Mouse (Mus musculus) cerebellum, adult 9-10 months (tissue): ENCODE measurements around the gene Khdc4.
A peak's percentile ranks its signal among the peaks of the same experiment; 100 is the strongest.

Source experiments
- DNase-seq: peaks from one replicate; pipeline ENCODE4 v3.0.0; 2022

Khdc4 gene

GRCm38 (mm10) chr3:88684980-88685941, at the start of gene Khdc4:
Gene Khdc4 (plus strand): TSS chr3:88685803.
- DNase-seq: peak; percentile 98

- DNase-seq: no peak
Observed at GRCm38 (mm10) chr3:88636555-88636986, 49.0 kb upstream of the Khdc4 start.

- no peak for DNase-seq
Observed at GRCm38 (mm10) chr3:88637134-88637533, 48.5 kb upstream of the Khdc4 start.

GRCm38 (mm10) chr3:88639239-88639638, 46.4 kb upstream of the Khdc4 start:
- no peak for DNase-seq

GRCm38 (mm10) chr3:88640676-88641075, 44.9 kb upstream of the Khdc4 start:
- DNase-seq: peak; percentile 85

- no peak for DNase-seq
Observed at GRCm38 (mm10) chr3:88643078-88643477, 42.5 kb upstream of the Khdc4 start.

- DNase-seq: no peak
Observed at GRCm38 (mm10) chr3:88645937-88646336, 39.7 kb upstream of the Khdc4 start.

- DNase-seq: no peak
Observed at GRCm38 (mm10) chr3:88646426-88646995, 39.1 kb upstream of the Khdc4 start.

GRCm38 (mm10) chr3:88647076-88647475, 38.5 kb upstream of the Khdc4 start:
- DNase-seq: no peak

GRCm38 (mm10) chr3:88647779-88648413, 37.7 kb upstream of the Khdc4 start:
- no peak for DNase-seq

GRCm38 (mm10) chr3:88648452-88649168, 37.0 kb upstream of the Khdc4 start:
- no peak for DNase-seq

- DNase-seq: no peak
Observed at GRCm38 (mm10) chr3:88649186-88649585, 36.4 kb upstream of the Khdc4 start.

- DNase-seq: no peak
Observed at GRCm38 (mm10) chr3:88649967-88650366, 35.6 kb upstream of the Khdc4 start.

- DNase-seq: no peak
Observed at GRCm38 (mm10) chr3:88650713-88651504, 34.7 kb upstream of the Khdc4 start.

GRCm38 (mm10) chr3:88651669-88652618, 33.7 kb upstream of the Khdc4 start:
- no peak for DNase-seq

GRCm38 (mm10) chr3:88652846-88653515, 32.6 kb upstream of the Khdc4 start, which contains the start of gene Rxfp4:
Gene Rxfp4 (minus strand): TSS chr3:88653142.
- no peak for DNase-seq

- DNase-seq: no peak
Observed at GRCm38 (mm10) chr3:88653516-88654370, 31.9 kb upstream of the Khdc4 start.

GRCm38 (mm10) chr3:88654621-88655020, 31.0 kb upstream of the Khdc4 start:
- no peak for DNase-seq

GRCm38 (mm10) chr3:88655619-88656018, 30.0 kb upstream of the Khdc4 start:
- DNase-seq: no peak
